9 mouse cellular contexts compared by ENCODE assay signal in the genomic region with DNA sequence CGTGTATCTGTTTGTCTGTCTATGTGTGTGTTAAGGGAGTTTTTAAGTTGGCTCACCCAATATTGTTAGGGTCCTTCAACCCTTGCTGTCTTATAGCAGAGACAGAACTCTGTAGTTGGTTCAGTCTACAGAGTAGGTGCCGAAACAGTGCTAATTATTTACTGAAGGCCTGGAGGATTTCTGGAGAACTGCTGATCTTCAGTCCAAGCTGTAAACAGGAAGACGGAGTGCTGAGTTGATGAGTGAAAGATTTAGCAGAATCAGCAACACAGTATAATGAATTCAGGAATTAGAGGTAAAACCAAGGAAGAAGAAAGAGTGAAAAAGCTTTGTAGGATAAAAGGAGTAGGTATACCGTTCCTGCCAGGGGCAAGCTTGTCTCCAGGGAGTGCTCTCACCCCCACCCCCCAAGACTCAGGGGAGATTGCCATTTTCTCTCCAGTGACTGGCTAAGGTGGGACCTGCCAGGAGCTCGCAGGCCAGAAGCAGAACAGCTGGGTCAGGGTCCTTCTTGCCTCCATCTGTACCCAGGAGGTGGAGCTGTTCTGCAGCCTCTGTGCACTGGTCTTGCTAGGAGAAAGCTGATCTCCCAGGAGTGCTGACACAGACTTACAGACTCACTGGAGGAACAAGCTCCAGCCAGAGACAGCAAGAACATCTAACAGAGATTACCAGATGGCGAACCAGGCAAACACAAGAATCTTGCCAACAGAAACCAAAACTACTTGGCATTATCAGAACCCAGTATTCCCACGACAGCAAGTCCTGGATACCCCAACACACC. TPM values are rescaled to one million over a fixed set of nuclear protein-coding genes. Genes with fewer than 3 reads are reported as not detected.
DNase-seq lines count a peak whose midpoint lies in the region; ATAC-seq and TF ChIP-seq lines count a peak whose summit lies in the region.
"Had no signal": no experiment of that assay in that cellular context is flagged by ENCODE, and none has a peak within 500 bp of the region (broad histone marks: within the 10 kb centered on the region; RNA-seq: fewer than 3 reads in every experiment).

No protein-coding gene starts in this region.

- H3K27me3 ChIP-seq in midbrain, postnatal 0 days (ENCODE audit: insufficient read depth, low read length): no peaks in the 10 kb centered on the region
- H3K27me3 ChIP-seq in midbrain, embryonic 15.5 days (replicated peaks): no peaks in the 10 kb centered on the region
- no peaks in the 10 kb centered on the region for H3K27me3 ChIP-seq in intestine, embryonic 16.5 days (replicated peaks; ENCODE audit: control insufficient read depth, insufficient read depth, low read length)

- peak; percentile 44 for TF ChIP-seq CTCF in midbrain, postnatal 0 days (IDR thresholded peaks at IDR 0.05)

- intact Hi-C loops in left cerebral cortex, postnatal 25 days (cut with DNase I): loop anchor here (5.0 kb wide), 2 partner anchors 252 to 417 kb away; partner anchors contain the start of gene Ms4a6d

- no peak overlapping the region for H3K9ac ChIP-seq in midbrain, postnatal 0 days (replicated peaks; ENCODE audit: low read length, poor library complexity, severe bottlenecking)
- no peak overlapping the region for H3K9ac ChIP-seq in midbrain, embryonic 15.5 days
- no peak overlapping the region for H3K9ac ChIP-seq in intestine, embryonic 16.5 days (ENCODE audit: low read depth, low read length)

- no peaks in the 10 kb centered on the region for H3K36me3 ChIP-seq in midbrain, postnatal 0 days (ENCODE audit: insufficient read depth, low read length)
- H3K36me3 ChIP-seq in midbrain, embryonic 15.5 days (replicated peaks): no peaks in the 10 kb centered on the region
- no peaks in the 10 kb centered on the region for H3K36me3 ChIP-seq in intestine, embryonic 16.5 days (ENCODE audit: control insufficient read depth, insufficient read depth, low read length)

- ATAC-seq in midbrain, postnatal 0 days (ENCODE audit: low FRiP score): 0 out of 2 replicates have a peak, but pooled peaks have one; percentile 41
- ATAC-seq in midbrain, embryonic 15.5 days (replicated peaks): no peak
- ATAC-seq in intestine, embryonic 16.5 days: peak; percentile 69
- ATAC-seq in megakaryocyte-erythroid progenitor cell, adult 5-6 weeks (replicated peaks; ENCODE audit: low FRiP score, low TSS enrichment, poor library complexity, severe bottlenecking): no peak

- WGBS in midbrain, postnatal 0 days: 67% methylated on average over 7 of the region's 7 CpGs
- WGBS in midbrain, embryonic 15.5 days: 57% methylated on average over 7 of the region's 7 CpGs
- WGBS in intestine, embryonic 16.5 days: 58% methylated on average over 7 of the region's 7 CpGs

- H3K4me2 ChIP-seq in midbrain, postnatal 0 days (ENCODE audit: low read depth, low read length, poor library complexity, severe bottlenecking): no peak overlapping the region
- no peak overlapping the region for H3K4me2 ChIP-seq in midbrain, embryonic 15.5 days
- no peak overlapping the region for H3K4me2 ChIP-seq in intestine, embryonic 16.5 days (ENCODE audit: low read depth, low read length)

- H3K27ac ChIP-seq in midbrain, postnatal 0 days (ENCODE audit: low read depth, low read length): no peak overlapping the region
- H3K27ac ChIP-seq in midbrain, embryonic 15.5 days: no peak overlapping the region
- H3K27ac ChIP-seq in intestine, embryonic 16.5 days (ENCODE audit: low read length): no peak overlapping the region

- DNase-seq in adrenal gland, adult 2 months: peak; percentile 2
- no peak for DNase-seq in adrenal gland, postnatal 10 days
- DNase-seq in midbrain, postnatal 0 days (ENCODE audit: low spot score): peak; percentile 10
- DNase-seq in left cerebral cortex, postnatal 25 days (ENCODE audit: low spot score in 2 of 2): peak; percentile 12 to 26
- no peak for DNase-seq in c-Kit-positive CD71-positive TER-119-positive erythroid progenitor cells, embryonic 14.5 days (ENCODE audit: low spot score)

- no peaks in the 10 kb centered on the region for H3K4me1 ChIP-seq in midbrain, postnatal 0 days (ENCODE audit: insufficient read depth, low read length)
- no peaks in the 10 kb centered on the region for H3K4me1 ChIP-seq in midbrain, embryonic 15.5 days
- H3K4me1 ChIP-seq in intestine, embryonic 16.5 days (ENCODE audit: control insufficient read depth, insufficient read depth, low read length): no peaks in the 10 kb centered on the region

- no peaks in the 10 kb centered on the region for H3K9me3 ChIP-seq in midbrain, postnatal 0 days (ENCODE audit: low read length)
- H3K9me3 ChIP-seq in midbrain, embryonic 15.5 days: no peaks in the 10 kb centered on the region
- no peaks in the 10 kb centered on the region for H3K9me3 ChIP-seq in intestine, embryonic 16.5 days (ENCODE audit: control insufficient read depth, low read length)

- no peak overlapping the region for H3K4me3 ChIP-seq in midbrain, postnatal 0 days (ENCODE audit: low read depth, low read length)
- no peak overlapping the region for H3K4me3 ChIP-seq in midbrain, embryonic 15.5 days
- H3K4me3 ChIP-seq in intestine, embryonic 16.5 days (ENCODE audit: low read length): no peak overlapping the region

RNA-seq across cellular contexts. Expression of gene Ms4a7, which starts 13.9 kb away (rescaled TPM):
- total RNA-seq in adrenal gland, adult 2 months (2021): 1 to 10 TPM; 1.9 TPM
- polyA plus RNA-seq in adrenal gland, adult 2 months (2012; rRNA removed): 0.85 and 1.2 TPM in 2 replicates
- 1 to 10 TPM in 1 of 2 experiments, under 1 TPM in 1; 0.96 to 1.8 TPM for total RNA-seq in adrenal gland, postnatal 10 days (2021)
- total RNA-seq in midbrain, postnatal 0 days (2014; rRNA removed): 0.16 and 2.1 TPM in 2 replicates
- 1.9 and 2.5 TPM in 2 replicates for polyA plus RNA-seq in midbrain, postnatal 0 days (2015; fragmentation: Nextera tagmentation; extraction: Ambion mirVana)
- polyA plus RNA-seq in midbrain, embryonic 15.5 days (2015; fragmentation: Nextera tagmentation; extraction: Ambion mirVana): 3.8 and 5.4 TPM in 2 replicates
- 3.9 and 4.0 TPM in 2 replicates for polyA plus RNA-seq in intestine, embryonic 16.5 days (2015; fragmentation: Nextera tagmentation; extraction: Ambion mirVana)
- under 1 TPM; 0.34 to 0.53 TPM for total RNA-seq in left cerebral cortex, postnatal 25 days (2021)
- total RNA-seq in megakaryocyte-erythroid progenitor cell, adult 5-6 weeks (2014; fragmentation: Nextera tagmentation): not detected in 2 replicates
- not detected in 2 replicates for total RNA-seq in megakaryocyte-erythroid progenitor cell, adult 5-6 weeks (2017)
- total RNA-seq: neutrophil, adult 5-6 weeks had no signal

RNA-seq across cellular contexts. Expression of gene Ms4a4a, which starts 25.4 kb away (rescaled TPM):
- 1 to 10 TPM; 4.8 to 5.2 TPM for total RNA-seq in adrenal gland, adult 2 months (2021)
- polyA plus RNA-seq in adrenal gland, adult 2 months (2012; rRNA removed): 0.58 and 0.75 TPM in 2 replicates
- total RNA-seq in adrenal gland, postnatal 10 days (2021): 1 to 10 TPM; 2.6 to 6.4 TPM
- total RNA-seq in midbrain, postnatal 0 days (2014; rRNA removed): 0.22 and 1.3 TPM in 2 replicates
- polyA plus RNA-seq in midbrain, postnatal 0 days (2015; fragmentation: Nextera tagmentation; extraction: Ambion mirVana): 1.3 and 1.9 TPM in 2 replicates
- polyA plus RNA-seq in midbrain, embryonic 15.5 days (2015; fragmentation: Nextera tagmentation; extraction: Ambion mirVana): 3.3 and 3.9 TPM in 2 replicates
- 7.2 and 9.6 TPM in 2 replicates for polyA plus RNA-seq in intestine, embryonic 16.5 days (2015; fragmentation: Nextera tagmentation; extraction: Ambion mirVana)
- 1 to 10 TPM in 1 of 2 experiments, under 1 TPM in 1; 0.69 to 1.2 TPM for total RNA-seq in left cerebral cortex, postnatal 25 days (2021)
- not detected in 2 replicates for total RNA-seq in megakaryocyte-erythroid progenitor cell, adult 5-6 weeks (2014; fragmentation: Nextera tagmentation)
- total RNA-seq in megakaryocyte-erythroid progenitor cell, adult 5-6 weeks (2017): not detected in 2 replicates

RNA-seq across cellular contexts. Expression of gene Ms4a14, which starts 35.6 kb away (rescaled TPM):
- total RNA-seq in adrenal gland, adult 2 months (2021): under 1 TPM in 1 of 2 experiments, not detected in 1; 0.07 TPM
- 0.09 and 0.12 TPM in 2 replicates for polyA plus RNA-seq in adrenal gland, adult 2 months (2012; rRNA removed)
- not detected for total RNA-seq in adrenal gland, postnatal 10 days (2021)
- 0.11 TPM in 1 of 2 replicates, not detected in the other for total RNA-seq in midbrain, postnatal 0 days (2014; rRNA removed)
- 0.06 TPM in 1 of 2 replicates, not detected in the other for polyA plus RNA-seq in midbrain, postnatal 0 days (2015; fragmentation: Nextera tagmentation; extraction: Ambion mirVana)
- 0.04 TPM in 1 of 2 replicates, not detected in the other for polyA plus RNA-seq in midbrain, embryonic 15.5 days (2015; fragmentation: Nextera tagmentation; extraction: Ambion mirVana)
- polyA plus RNA-seq in intestine, embryonic 16.5 days (2015; fragmentation: Nextera tagmentation; extraction: Ambion mirVana): 0.02 TPM in 1 of 2 replicates, not detected in the other
- not detected for total RNA-seq in left cerebral cortex, postnatal 25 days (2021)
- total RNA-seq in megakaryocyte-erythroid progenitor cell, adult 5-6 weeks (2014; fragmentation: Nextera tagmentation): not detected in 2 replicates
- total RNA-seq in megakaryocyte-erythroid progenitor cell, adult 5-6 weeks (2017): not detected in 2 replicates
- total RNA-seq: neutrophil, adult 5-6 weeks had no signal

RNA-seq across cellular contexts. Expression of gene Ms4a4c, which starts 54.7 kb away (rescaled TPM):
- total RNA-seq in adrenal gland, adult 2 months (2021): 1 to 10 TPM; 1.8 to 2.1 TPM
- polyA plus RNA-seq in adrenal gland, adult 2 months (2012; rRNA removed): 0.06 and 0.91 TPM in 2 replicates
- 1 to 10 TPM; 1.3 to 1.5 TPM for total RNA-seq in adrenal gland, postnatal 10 days (2021)
- total RNA-seq in midbrain, postnatal 0 days (2014; rRNA removed): 0.47 TPM in 1 of 2 replicates, not detected in the other
- polyA plus RNA-seq in midbrain, postnatal 0 days (2015; fragmentation: Nextera tagmentation; extraction: Ambion mirVana): 0.20 TPM in 1 of 2 replicates, not detected in the other
- polyA plus RNA-seq in midbrain, embryonic 15.5 days (2015; fragmentation: Nextera tagmentation; extraction: Ambion mirVana): 0.32 and 1.2 TPM in 2 replicates
- 1.5 and 1.6 TPM in 2 replicates for polyA plus RNA-seq in intestine, embryonic 16.5 days (2015; fragmentation: Nextera tagmentation; extraction: Ambion mirVana)
- not detected for total RNA-seq in left cerebral cortex, postnatal 25 days (2021)
- not detected in 2 replicates for total RNA-seq in megakaryocyte-erythroid progenitor cell, adult 5-6 weeks (2014; fragmentation: Nextera tagmentation)
- total RNA-seq in megakaryocyte-erythroid progenitor cell, adult 5-6 weeks (2017): not detected in 2 replicates

Comparison
In these comparisons a context has a peak if more than half of its experiments do, and no peak if none do; other contexts are left out.
1. DNase-seq: peak in adrenal gland, adult 2 months (single experiment), midbrain, postnatal 0 days (single experiment) and left cerebral cortex, postnatal 25 days (2 of 2); none in adrenal gland, postnatal 10 days (single experiment) and c-Kit-positive CD71-positive TER-119-positive erythroid progenitor cells, embryonic 14.5 days (single experiment).
2. ATAC-seq: peak in midbrain, postnatal 0 days (single experiment) and intestine, embryonic 16.5 days (single experiment); none in midbrain, embryonic 15.5 days (single experiment) and megakaryocyte-erythroid progenitor cell, adult 5-6 weeks (single experiment).